Mouse (Mus musculus) cortical plate, adult 2 months (tissue): Measurements from ENCODE around the gene Fbxw10.

Experiments used
- CTCF ChIP-seq: fragments of 200-500 bp; IDR thresholded peaks from 2 replicates; pipeline ENCODE4 v1.5.1; 2011; ENCODE audit warnings: mild to moderate bottlenecking, control low read depth, low read length; ENCODE audit not compliant: insufficient read depth; ENCODE audit errors: extremely low read depth
- POLR2A ChIP-seq: fragments of 200-500 bp; IDR thresholded peaks from 2 replicates; pipeline ENCODE4 v1.6.1; 2011; ENCODE audit warnings: mild to moderate bottlenecking, low read length, control low read depth; ENCODE audit not compliant: insufficient read depth; ENCODE audit errors: extremely low read depth

- TF ChIP-seq CTCF (no peak), POLR2A (no peak)
Measured at GRCm38 (mm10) chr11:62848301-62848700, 1.4 kb downstream of the Fbxw10 start.
